Mouse (Mus musculus): ENCODE data around the gene Klrb1f. TPM values are rescaled to one million over a fixed set of nuclear protein-coding genes. Genes with fewer than 3 reads are reported as not detected.

Gene Klrb1f
- not detected for polyA plus RNA-seq (2012; fragmentation: generic; extraction: Trizol)

DNA sequence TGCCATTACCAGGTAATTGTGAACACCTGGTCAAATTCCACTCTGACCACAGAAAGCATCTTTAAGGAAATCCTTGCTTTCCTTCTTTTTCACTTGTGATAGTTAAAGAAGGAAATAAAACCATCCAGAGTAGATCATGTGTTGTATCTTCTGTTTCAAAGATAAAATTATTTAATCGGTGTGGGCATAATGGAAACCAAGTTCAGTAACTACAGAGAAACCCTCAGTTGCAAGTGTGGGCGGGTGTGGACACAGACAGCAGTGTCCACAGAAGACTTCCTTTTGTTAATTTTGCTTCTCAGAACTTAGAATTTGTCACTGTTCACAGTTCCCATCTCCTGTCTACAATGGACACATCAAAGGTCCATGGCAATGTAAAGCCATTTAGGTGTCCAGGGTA lies at the start of gene Klrb1f:
Gene Klrb1f, plus strand, starts transcription at position 301 of the 400 bp plus-strand sequence.
- TF ChIP-seq MYOG (IDR thresholded peaks at IDR 0.05; ENCODE audit: control insufficient read depth in 1 of 3, insufficient read depth in 1 of 3, insufficient read length in 2 of 3, low read depth in 2 of 3) = no peak
- no peak for TF ChIP-seq USF1 (IDR thresholded peaks at IDR 0.05; ENCODE audit: low read depth)
- no peak for TF ChIP-seq MAX (IDR thresholded peaks at IDR 0.05; ENCODE audit: low read depth)
- TF ChIP-seq E2F4 (IDR thresholded peaks at IDR 0.05; ENCODE audit: insufficient read depth) = no peak
- no peak for TF ChIP-seq TCF3 (IDR thresholded peaks at IDR 0.05; ENCODE audit: insufficient read length, low read depth)
- TF ChIP-seq CEBPB (IDR thresholded peaks at IDR 0.05; ENCODE audit: insufficient read depth, poor library complexity, severe bottlenecking) = no peak
- Histone ChIP-seq H3ac (ENCODE audit: control insufficient read depth, insufficient read length) (no peak within 1 kb of the TSS), H3K4me2 (ENCODE audit: low read depth) (no peak within 1 kb of the TSS), H3K36me3 (ENCODE audit: control insufficient read depth, insufficient read depth) (no peaks in the 10 kb centered on the region), H3K4me3 (no peak within 1 kb of the TSS), H3K27me3 (ENCODE audit: control insufficient read depth, insufficient read depth, insufficient read length) (no peaks in the 10 kb centered on the region), H3K79me2 (ENCODE audit: control insufficient read depth, insufficient read depth) (no peaks in the 10 kb centered on the region)

- H3ac ChIP-seq (ENCODE audit: control insufficient read depth, insufficient read length) = no peak overlapping the region
- no peaks in the 10 kb centered on the region for H3K36me3 ChIP-seq (ENCODE audit: control insufficient read depth, insufficient read depth)
- H3K27me3 ChIP-seq (ENCODE audit: control insufficient read depth, insufficient read depth, insufficient read length) = no peaks in the 10 kb centered on the region
- no peak overlapping the region for H3K4me3 ChIP-seq
- no peak for TF ChIP-seq TCF3 (IDR thresholded peaks at IDR 0.05; ENCODE audit: insufficient read length, low read depth)
- TF ChIP-seq MYOG (IDR thresholded peaks at IDR 0.05; ENCODE audit: control insufficient read depth in 1 of 3, insufficient read depth in 1 of 3, insufficient read length in 2 of 3, low read depth in 2 of 3) = no peak
- TF ChIP-seq CEBPB (IDR thresholded peaks at IDR 0.05; ENCODE audit: insufficient read depth, poor library complexity, severe bottlenecking) = no peak
- no peak for TF ChIP-seq MAX (IDR thresholded peaks at IDR 0.05; ENCODE audit: low read depth)
- TF ChIP-seq E2F4 (IDR thresholded peaks at IDR 0.05; ENCODE audit: insufficient read depth) = no peak
- TF ChIP-seq SRF (IDR thresholded peaks at IDR 0.05; ENCODE audit: control insufficient read depth, insufficient read length, low read depth) = no peak
- no peak for TF ChIP-seq REST (IDR thresholded peaks at IDR 0.05; ENCODE audit: insufficient read depth, insufficient read length)
- TF ChIP-seq USF1 (IDR thresholded peaks at IDR 0.05; ENCODE audit: low read depth) = no peak
- TF ChIP-seq TCF12 (IDR thresholded peaks at IDR 0.05; ENCODE audit: insufficient read depth, poor library complexity, severe bottlenecking) = no peak
- TF ChIP-seq POLR2A (IDR thresholded peaks at IDR 0.05; ENCODE audit: insufficient read length, low read depth) = no peak
- no peak for TF ChIP-seq MYOD1 (IDR thresholded peaks at IDR 0.05; ENCODE audit: control insufficient read depth in 1 of 3, insufficient read length in 2 of 3, low read depth in 2 of 3)
- TF ChIP-seq POLR2AphosphoS2 (IDR thresholded peaks at IDR 0.05; ENCODE audit: insufficient read length, low read depth) = no peak
- no peak overlapping the region for H3K4me2 ChIP-seq (ENCODE audit: low read depth)
- no peaks in the 10 kb centered on the region for H3K79me2 ChIP-seq (ENCODE audit: control insufficient read depth, insufficient read depth)
Measured at GRCm38 (mm10) chr6:128996054-128996767, 49.5 kb upstream of the Klrb1f start.

- H3K4me2 ChIP-seq (ENCODE audit: low read depth) = no peak overlapping the region
- no peak for TF ChIP-seq TCF3 (IDR thresholded peaks at IDR 0.05; ENCODE audit: insufficient read length, low read depth)
- no peak for TF ChIP-seq REST (IDR thresholded peaks at IDR 0.05; ENCODE audit: insufficient read depth, insufficient read length)
- TF ChIP-seq TCF12 (IDR thresholded peaks at IDR 0.05; ENCODE audit: insufficient read depth, poor library complexity, severe bottlenecking) = no peak
- no peak for TF ChIP-seq MYOG (IDR thresholded peaks at IDR 0.05; ENCODE audit: control insufficient read depth in 1 of 3, insufficient read depth in 1 of 3, insufficient read length in 2 of 3, low read depth in 2 of 3)
- TF ChIP-seq MYOD1 (IDR thresholded peaks at IDR 0.05; ENCODE audit: control insufficient read depth in 1 of 3, insufficient read length in 2 of 3, low read depth in 2 of 3) = no peak
- TF ChIP-seq SRF (IDR thresholded peaks at IDR 0.05; ENCODE audit: control insufficient read depth, insufficient read length, low read depth) = no peak
- no peak for TF ChIP-seq POLR2A (IDR thresholded peaks at IDR 0.05; ENCODE audit: insufficient read length, low read depth)
- no peak for TF ChIP-seq CEBPB (IDR thresholded peaks at IDR 0.05; ENCODE audit: insufficient read depth, poor library complexity, severe bottlenecking)
- TF ChIP-seq POLR2AphosphoS2 (IDR thresholded peaks at IDR 0.05; ENCODE audit: insufficient read length, low read depth) = no peak
- no peak for TF ChIP-seq USF1 (IDR thresholded peaks at IDR 0.05; ENCODE audit: low read depth)
- no peak for TF ChIP-seq E2F4 (IDR thresholded peaks at IDR 0.05; ENCODE audit: insufficient read depth)
- TF ChIP-seq MAX (IDR thresholded peaks at IDR 0.05; ENCODE audit: low read depth) = no peak
Measured at GRCm38 (mm10) chr6:128996768-128997442, 48.8 kb upstream of the Klrb1f start.

GRCm38 (mm10) chr6:129001392-129001791 lies 44.3 kb upstream of the Klrb1f start:
- H3ac ChIP-seq (ENCODE audit: control insufficient read depth, insufficient read length) = no peak overlapping the region
- H3K4me2 ChIP-seq (ENCODE audit: low read depth) = no peak overlapping the region
- no peak overlapping the region for H3K4me3 ChIP-seq
- H3K79me2 ChIP-seq (ENCODE audit: control insufficient read depth, insufficient read depth) = no peaks in the 10 kb centered on the region
- H3K27me3 ChIP-seq (ENCODE audit: control insufficient read depth, insufficient read depth, insufficient read length) = no peaks in the 10 kb centered on the region
- no peaks in the 10 kb centered on the region for H3K36me3 ChIP-seq (ENCODE audit: control insufficient read depth, insufficient read depth)
- TF ChIP-seq MAX (IDR thresholded peaks at IDR 0.05; ENCODE audit: low read depth) = no peak
- TF ChIP-seq TCF3 (IDR thresholded peaks at IDR 0.05; ENCODE audit: insufficient read length, low read depth) = no peak
- no peak for TF ChIP-seq TCF12 (IDR thresholded peaks at IDR 0.05; ENCODE audit: insufficient read depth, poor library complexity, severe bottlenecking)
- TF ChIP-seq MYOD1 (IDR thresholded peaks at IDR 0.05; ENCODE audit: control insufficient read depth in 1 of 3, insufficient read length in 2 of 3, low read depth in 2 of 3) = no peak
- TF ChIP-seq MYOG (IDR thresholded peaks at IDR 0.05; ENCODE audit: control insufficient read depth in 1 of 3, insufficient read depth in 1 of 3, insufficient read length in 2 of 3, low read depth in 2 of 3) = no peak
- no peak for TF ChIP-seq E2F4 (IDR thresholded peaks at IDR 0.05; ENCODE audit: insufficient read depth)
- TF ChIP-seq CEBPB (IDR thresholded peaks at IDR 0.05; ENCODE audit: insufficient read depth, poor library complexity, severe bottlenecking) = no peak
- no peak for TF ChIP-seq USF1 (IDR thresholded peaks at IDR 0.05; ENCODE audit: low read depth)
- no peak for TF ChIP-seq POLR2A (IDR thresholded peaks at IDR 0.05; ENCODE audit: insufficient read length, low read depth)
- TF ChIP-seq POLR2AphosphoS2 (IDR thresholded peaks at IDR 0.05; ENCODE audit: insufficient read length, low read depth) = no peak
- no peak for TF ChIP-seq SRF (IDR thresholded peaks at IDR 0.05; ENCODE audit: control insufficient read depth, insufficient read length, low read depth)
- no peak for TF ChIP-seq REST (IDR thresholded peaks at IDR 0.05; ENCODE audit: insufficient read depth, insufficient read length)

More at GRCm38 (mm10) chr6:128996768-128997442, 48.8 kb upstream of the Klrb1f start:
- Histone ChIP-seq H3K36me3 (ENCODE audit: control insufficient read depth, insufficient read depth) (no peaks in the 10 kb centered on the region), H3ac (ENCODE audit: control insufficient read depth, insufficient read length) (no peak overlapping the region), H3K79me2 (ENCODE audit: control insufficient read depth, insufficient read depth) (no peaks in the 10 kb centered on the region), H3K4me3 (no peak overlapping the region), H3K27me3 (ENCODE audit: control insufficient read depth, insufficient read depth, insufficient read length) (no peaks in the 10 kb centered on the region)

All from myocyte (in vitro differentiated cells).